Mouse (Mus musculus) kidney, adult 2 months (tissue): ENCODE results near the gene Cabp1.

ENCODE experiments used
- CTCF ChIP-seq: fragments of 200-500 bp; conservative IDR thresholded peaks from 2 replicates; pipeline ENCODE4 v1.5.1; 2011; ENCODE audit warnings: low read depth, mild to moderate bottlenecking, control low read depth, low read length, moderate library complexity, mixed read lengths; ENCODE audit not compliant: insufficient read depth, insufficient read length
- POLR2A ChIP-seq: fragments of 200-500 bp; IDR thresholded peaks from one replicate; pipeline ENCODE4 v1.6.1; 2011; ENCODE audit warnings: low read depth, low read length, control low read depth

GRCm38 (mm10) chr5:115118961-115119570 is 75.1 kb downstream of the Cabp1 start, which contains the start of gene Acads:
- TF ChIP-seq CTCF (no peak), POLR2A (no peak)
